Mouse (Mus musculus): ENCODE data around the gene Ckap5. TPM values are rescaled to one million over a fixed set of nuclear protein-coding genes. Genes with fewer than 3 reads are reported as not detected.

The Ckap5 gene
- total and polyA plus RNA-seq, 2 experiments from 2014 or later, result 36.8 to 39.7 TPM

- Histone ChIP-seq H3K4me2 (ENCODE audit: low read depth, low read length) (no peak overlapping the region), H3K9ac (replicated peaks; ENCODE audit: low read depth, low read length) (no peak overlapping the region), H3K36me3 (replicated peaks; ENCODE audit: control insufficient read depth, insufficient read depth, low read length) (no peaks in the 10 kb centered on the region), H3K4me1 (ENCODE audit: control insufficient read depth, insufficient read depth) (no peaks in the 10 kb centered on the region), H3K9me3 (replicated peaks; ENCODE audit: control insufficient read depth, low read length) (no peaks in the 10 kb centered on the region), H3K4me3 (ENCODE audit: low read depth, low read length) (no peak overlapping the region), H3K27me3 (ENCODE audit: control insufficient read depth, insufficient read depth, low read length) (no peaks in the 10 kb centered on the region), H3K27ac (ENCODE audit: low read depth) (no peak overlapping the region)
- no peak for TF ChIP-seq EP300 (IDR thresholded peaks at IDR 0.05; ENCODE audit: low read depth)
- TF ChIP-seq CTCF (IDR thresholded peaks at IDR 0.05; ENCODE audit: low read depth), result no peak
- 59% methylated on average over 9 of the region's 9 CpGs for WGBS
- ATAC-seq (ENCODE audit: insufficient read depth, low read depth) (no peak), DNase-seq (ENCODE audit: low spot score) (no peak)
Observed at GRCm38 (mm10) chr2:91634841-91635240, 108.3 kb downstream of the Ckap5 start.

- Histone ChIP-seq H3K27ac (ENCODE audit: low read depth) (no peak overlapping the region), H3K9ac (replicated peaks; ENCODE audit: low read depth, low read length) (no peak overlapping the region), H3K4me1 (ENCODE audit: control insufficient read depth, insufficient read depth) (no peaks in the 10 kb centered on the region), H3K36me3 (replicated peaks; ENCODE audit: control insufficient read depth, insufficient read depth, low read length) (no peaks in the 10 kb centered on the region), H3K9me3 (replicated peaks; ENCODE audit: control insufficient read depth, low read length) (no peaks in the 10 kb centered on the region), H3K27me3 (ENCODE audit: control insufficient read depth, insufficient read depth, low read length) (no peaks in the 10 kb centered on the region), H3K4me3 (ENCODE audit: low read depth, low read length) (no peak overlapping the region), H3K4me2 (ENCODE audit: low read depth, low read length) (no peak overlapping the region)
- WGBS, result 81% methylated on average over 11 of the region's 11 CpGs
- TF ChIP-seq CTCF (IDR thresholded peaks at IDR 0.05; ENCODE audit: low read depth) (no peak), EP300 (IDR thresholded peaks at IDR 0.05; ENCODE audit: low read depth) (no peak)
- no peak for DNase-seq (ENCODE audit: low spot score)
- no peak for ATAC-seq (ENCODE audit: insufficient read depth, low read depth)
Observed at GRCm38 (mm10) chr2:91635486-91635885, 108.9 kb downstream of the Ckap5 start.

GRCm38 (mm10) chr2:91636229-91636628 lies 109.7 kb downstream of the Ckap5 start, which contains the start of gene F2:
F2 (minus strand) TSS chr2:91636414.
- Histone ChIP-seq H3K27me3 (ENCODE audit: control insufficient read depth, insufficient read depth, low read length) (no peaks in the 10 kb centered on the region), H3K4me3 (ENCODE audit: low read depth, low read length) (no peak within 1 kb of the TSS), H3K9ac (replicated peaks; ENCODE audit: low read depth, low read length) (no peak within 1 kb of the TSS), H3K4me1 (ENCODE audit: control insufficient read depth, insufficient read depth) (no peaks in the 10 kb centered on the region), H3K4me2 (ENCODE audit: low read depth, low read length) (no peak within 1 kb of the TSS), H3K27ac (ENCODE audit: low read depth) (no peak within 1 kb of the TSS), H3K36me3 (replicated peaks; ENCODE audit: control insufficient read depth, insufficient read depth, low read length) (no peaks in the 10 kb centered on the region), H3K9me3 (replicated peaks; ENCODE audit: control insufficient read depth, low read length) (no peaks in the 10 kb centered on the region)
- DNase-seq (ENCODE audit: low spot score), result no peak
- TF ChIP-seq CTCF (IDR thresholded peaks at IDR 0.05; ENCODE audit: low read depth) (no peak), EP300 (IDR thresholded peaks at IDR 0.05; ENCODE audit: low read depth) (no peak)
- 86% methylated on average over 8 of the region's 8 CpGs for WGBS
- ATAC-seq (ENCODE audit: insufficient read depth, low read depth), result no peak

GRCm38 (mm10) chr2:91636727-91637338 lies 110.3 kb downstream of the Ckap5 start:
- no peaks in the 10 kb centered on the region for H3K9me3 ChIP-seq (replicated peaks; ENCODE audit: control insufficient read depth, low read length)
- ATAC-seq (ENCODE audit: insufficient read depth, low read depth), result no peak
- DNase-seq (ENCODE audit: low spot score), result no peak
- H3K4me3 ChIP-seq (ENCODE audit: low read depth, low read length), result no peak overlapping the region
- no peaks in the 10 kb centered on the region for H3K36me3 ChIP-seq (replicated peaks; ENCODE audit: control insufficient read depth, insufficient read depth, low read length)
- no peak overlapping the region for H3K4me2 ChIP-seq (ENCODE audit: low read depth, low read length)
- 65% methylated on average over 5 of the region's 5 CpGs for WGBS
- TF ChIP-seq CTCF (IDR thresholded peaks at IDR 0.05; ENCODE audit: low read depth), result no peak
- TF ChIP-seq EP300 (IDR thresholded peaks at IDR 0.05; ENCODE audit: low read depth), result no peak
- no peaks in the 10 kb centered on the region for H3K27me3 ChIP-seq (ENCODE audit: control insufficient read depth, insufficient read depth, low read length)
- no peaks in the 10 kb centered on the region for H3K4me1 ChIP-seq (ENCODE audit: control insufficient read depth, insufficient read depth)
- no peak overlapping the region for H3K9ac ChIP-seq (replicated peaks; ENCODE audit: low read depth, low read length)
- no peak overlapping the region for H3K27ac ChIP-seq (ENCODE audit: low read depth)

- TF ChIP-seq CTCF (IDR thresholded peaks at IDR 0.05; ENCODE audit: low read depth), result no peak
- no peak for TF ChIP-seq EP300 (IDR thresholded peaks at IDR 0.05; ENCODE audit: low read depth)
- 64% methylated on average over 6 of the region's 6 CpGs for WGBS
Observed at GRCm38 (mm10) chr2:91638931-91639330, 112.4 kb downstream of the Ckap5 start.

More at GRCm38 (mm10) chr2:91638931-91639330, 112.4 kb downstream of the Ckap5 start:
- no peaks in the 10 kb centered on the region for H3K27me3 ChIP-seq (ENCODE audit: control insufficient read depth, insufficient read depth, low read length)
- H3K4me2 ChIP-seq (ENCODE audit: low read depth, low read length), result no peak overlapping the region
- ATAC-seq (ENCODE audit: insufficient read depth, low read depth), result no peak
- H3K4me1 ChIP-seq (ENCODE audit: control insufficient read depth, insufficient read depth), result no peaks in the 10 kb centered on the region
- H3K9ac ChIP-seq (replicated peaks; ENCODE audit: low read depth, low read length), result no peak overlapping the region
- peaks cover 9% of the 10 kb centered on the region; the same call in 1 of the 2 replicates for H3K36me3 ChIP-seq (replicated peaks; ENCODE audit: control insufficient read depth, insufficient read depth, low read length)
- H3K27ac ChIP-seq (ENCODE audit: low read depth), result no peak overlapping the region
- no peaks in the 10 kb centered on the region for H3K9me3 ChIP-seq (replicated peaks; ENCODE audit: control insufficient read depth, low read length)
- DNase-seq (ENCODE audit: low spot score), result no peak
- no peak overlapping the region for H3K4me3 ChIP-seq (ENCODE audit: low read depth, low read length)

Measured in heart, postnatal 0 days (tissue).